Mouse (Mus musculus) embryonic facial prominence, embryonic 10.5 days (tissue): Measurements from ENCODE around the gene Tgfb1. TPM values are rescaled to one million over a fixed set of nuclear protein-coding genes. Genes with fewer than 3 reads are reported as not detected.
A peak's percentile ranks its signal among the peaks of the same experiment; 100 is the strongest.

Experiments used
- DNase-seq: peaks from one replicate; pipeline ENCODE4 v3.0.0-alpha.2; 2017; ENCODE audit warnings: low spot score
- H3K27ac ChIP-seq: fragments of 300-500 bp; sonication (generic); replicated peaks from 2 replicates; pipeline ENCODE4 v1.5.1; 2016; ENCODE audit warnings: mild to moderate bottlenecking
- H3K27me3 ChIP-seq: fragments of 300-500 bp; sonication (generic); replicated peaks from 2 replicates; pipeline ENCODE4 v1.6.1; 2016; ENCODE audit warnings: low read depth, mild to moderate bottlenecking; ENCODE audit not compliant: poor library complexity, severe bottlenecking
- H3K36me3 ChIP-seq: fragments of 300-500 bp; sonication (generic); replicated peaks from 2 replicates; pipeline ENCODE4 v1.6.1; 2016; ENCODE audit warnings: mild to moderate bottlenecking, moderate library complexity
- H3K4me1 ChIP-seq: fragments of 300-500 bp; sonication (generic); 2 replicates; pipeline ENCODE4 v1.6.1; 2016
- H3K4me3 ChIP-seq: fragments of 300-500 bp; sonication (generic); 2 replicates; pipeline ENCODE4 v1.5.1; 2016; ENCODE audit warnings: mild to moderate bottlenecking, moderate library complexity
- H3K9me3 ChIP-seq: fragments of 300-500 bp; sonication (generic); 2 replicates; pipeline ENCODE4 v1.6.1; 2016; ENCODE audit warnings: mild to moderate bottlenecking
- WGBS: fragments of 180-500 bp; shearing (Covaris S2); methylation state at CpG from one replicate; pipeline ENCODE4 v1.1.7; 2016; 5-methylcytosine and 5-hydroxymethylcytosine counted together
- polyA plus RNA-seq: library from polyadenylated mRNA; unstranded; fragments of >200 nt; fragmentation: Nextera tagmentation; extraction: Ambion mirVana; gene quantifications from 2 replicates; pipeline ENCODE4 v1.2.1, GENCODE M21; 2016

The Tgfb1 gene
- polyA plus RNA-seq, 1 experiment from 2014 or later, result 1.5 TPM

DNA sequence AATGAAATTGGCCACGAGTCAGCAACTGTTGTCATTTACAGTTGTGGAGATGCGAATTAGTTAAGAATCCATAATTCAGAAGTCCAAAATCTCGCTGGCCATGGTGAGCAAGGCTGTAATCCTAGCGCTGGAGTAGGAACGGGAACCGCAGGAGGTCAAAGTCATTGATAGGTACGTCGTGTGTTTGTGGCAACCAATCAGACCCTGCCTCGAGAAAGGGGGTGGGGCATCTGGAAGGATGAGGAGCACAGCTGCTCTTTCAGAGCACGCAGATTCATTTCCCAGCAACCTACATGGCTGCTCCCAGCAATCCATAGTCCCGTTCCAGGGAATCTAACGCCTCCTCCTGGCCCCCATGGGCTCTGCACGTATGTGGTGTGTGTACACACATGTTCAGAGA lies 13.0 kb downstream of the Tgfb1 start:
- Histone ChIP-seq H3K27me3 (peaks cover 21% of the 10 kb centered on the region), H3K36me3 (no peaks in the 10 kb centered on the region), H3K27ac (no peak overlapping the region), H3K4me3 (no peak overlapping the region), H3K4me1 (peaks cover 16% of the 10 kb centered on the region), H3K9me3 (peaks cover 21% of the 10 kb centered on the region)
- no peak for DNase-seq
- 52% methylated on average over 13 of the region's 13 CpGs for WGBS

DNA sequence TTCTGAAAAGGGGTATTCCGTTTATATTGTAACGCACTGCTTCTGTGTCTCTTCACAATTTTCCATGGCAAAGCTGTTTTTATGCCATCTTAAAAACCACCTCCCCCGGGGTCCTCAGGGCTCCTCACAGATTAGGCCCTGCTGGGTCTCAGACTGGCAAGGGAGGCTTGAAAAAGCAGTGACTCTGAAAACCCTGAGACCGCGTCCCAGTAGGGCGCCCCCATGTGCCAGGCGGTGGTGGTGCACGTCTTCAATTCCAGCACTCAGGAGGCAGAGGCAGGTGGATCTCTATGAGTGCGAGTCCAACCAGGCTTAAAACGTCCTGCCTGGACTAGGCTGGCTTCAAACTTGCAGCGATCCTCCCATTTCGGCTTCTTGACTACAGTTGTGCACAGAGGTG lies 13.9 kb downstream of the Tgfb1 start:
- WGBS, result 73% methylated on average over 12 of the region's 12 CpGs
- DNase-seq, result no peak
- peaks cover 29% of the 10 kb centered on the region for H3K27me3 ChIP-seq

DNA sequence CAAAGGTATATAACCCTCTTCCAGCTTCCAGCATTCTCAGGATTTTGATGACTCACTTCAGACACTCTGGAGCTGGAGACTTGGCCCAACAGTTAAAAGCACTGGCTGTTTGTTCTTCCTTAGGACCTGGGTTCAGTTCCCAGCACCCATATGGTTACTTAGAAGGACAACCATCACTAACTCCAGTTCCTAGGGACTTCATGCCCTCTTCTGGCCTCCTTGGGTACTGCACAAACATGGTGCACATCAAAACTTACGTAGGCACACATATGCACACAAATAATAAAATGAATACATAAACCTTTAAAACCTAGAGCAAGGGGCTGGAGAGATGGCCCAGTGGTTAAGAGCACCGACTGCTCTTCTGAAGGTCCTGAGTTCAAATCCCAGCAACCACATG lies 15.5 kb downstream of the Tgfb1 start:
- Histone ChIP-seq H3K27me3 (peaks cover 30% of the 10 kb centered on the region), H3K9me3 (peaks cover 21% of the 10 kb centered on the region), H3K36me3 (no peaks in the 10 kb centered on the region), H3K4me3 (no peak overlapping the region), H3K4me1 (peaks cover 34% of the 10 kb centered on the region), H3K27ac (no peak overlapping the region)
- WGBS, result 90% methylated on average over 2 of the region's 2 CpGs
- no peak for DNase-seq

More for the DNA sequence above, 13.9 kb downstream of the Tgfb1 start:
- Histone ChIP-seq H3K9me3 (peaks cover 21% of the 10 kb centered on the region), H3K4me3 (no peak overlapping the region), H3K36me3 (no peaks in the 10 kb centered on the region), H3K27ac (no peak overlapping the region), H3K4me1 (peaks cover 21% of the 10 kb centered on the region)

DNA sequence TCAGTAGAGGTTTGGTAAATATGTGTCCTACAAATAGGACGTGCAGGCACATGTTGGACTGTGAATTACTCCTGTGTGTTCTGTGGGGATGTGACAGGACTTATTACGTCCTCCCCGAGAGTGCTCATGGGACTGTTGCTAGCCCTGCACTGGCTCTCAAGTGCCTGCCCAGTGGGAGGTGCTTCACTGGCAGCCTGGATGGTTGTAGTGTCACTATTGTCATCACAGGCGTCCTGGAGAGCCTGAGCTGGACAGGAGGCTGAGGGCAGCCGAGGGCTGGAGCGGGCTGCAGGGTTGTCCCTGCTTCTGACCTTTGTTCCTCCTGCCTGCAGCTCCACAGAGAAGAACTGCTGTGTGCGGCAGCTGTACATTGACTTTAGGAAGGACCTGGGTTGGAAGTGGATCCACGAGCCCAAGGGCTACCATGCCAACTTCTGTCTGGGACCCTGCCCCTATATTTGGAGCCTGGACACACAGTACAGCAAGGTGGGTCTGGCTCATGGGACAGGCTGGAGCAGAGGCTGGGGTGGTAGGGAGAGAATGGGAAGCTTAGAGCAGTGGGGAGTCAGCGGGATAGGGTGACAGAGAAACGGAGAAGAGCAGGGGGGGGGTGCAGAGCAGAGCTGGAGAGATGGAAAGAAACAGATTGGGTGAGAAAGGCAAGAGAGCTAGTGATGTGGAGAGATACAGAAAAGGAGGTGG lies 17.1 kb downstream of the Tgfb1 start:
- H3K4me3 ChIP-seq, result peak overlapping the region; percentile 57

DNA sequence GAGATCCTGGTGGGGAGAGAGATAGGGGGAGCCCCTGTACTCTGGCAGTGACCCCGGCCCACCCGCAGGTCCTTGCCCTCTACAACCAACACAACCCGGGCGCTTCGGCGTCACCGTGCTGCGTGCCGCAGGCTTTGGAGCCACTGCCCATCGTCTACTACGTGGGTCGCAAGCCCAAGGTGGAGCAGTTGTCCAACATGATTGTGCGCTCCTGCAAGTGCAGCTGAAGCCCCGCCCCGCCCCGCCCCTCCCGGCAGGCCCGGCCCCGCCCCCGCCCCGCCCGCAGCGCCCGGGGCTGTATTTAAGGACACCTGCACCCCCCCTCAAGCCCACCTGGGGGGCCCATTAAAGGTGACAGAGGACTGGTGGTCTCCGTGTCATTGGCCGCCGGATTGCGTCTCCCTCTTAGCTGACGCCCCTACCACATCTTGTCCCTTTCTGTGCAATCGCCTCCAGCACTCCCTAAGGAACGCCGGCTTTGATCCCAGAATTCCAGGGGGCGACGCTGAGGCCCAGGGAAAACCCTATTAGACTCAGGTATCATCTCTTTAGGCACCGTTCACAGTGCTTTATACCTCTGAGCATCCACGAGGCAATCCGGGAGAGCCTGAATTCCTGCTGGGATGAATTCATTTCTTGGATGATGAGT lies 18.0 kb downstream of the Tgfb1 start:
- Histone ChIP-seq H3K9me3 (peaks cover 21% of the 10 kb centered on the region), H3K36me3 (no peaks in the 10 kb centered on the region), H3K4me3 (peak overlapping the region; percentile 57), H3K4me1 (peaks cover 51% of the 10 kb centered on the region), H3K27me3 (peaks cover 30% of the 10 kb centered on the region), H3K27ac (peak overlapping the region; percentile 48; the same call in 1 of the 2 replicates)
- peak; percentile 60 for DNase-seq
- WGBS, result 3% methylated on average over 37 of the region's 37 CpGs

More for the DNA sequence above, 17.1 kb downstream of the Tgfb1 start:
- peaks cover 21% of the 10 kb centered on the region for H3K9me3 ChIP-seq
- H3K36me3 ChIP-seq, result no peaks in the 10 kb centered on the region
- no peak overlapping the region for H3K27ac ChIP-seq
- H3K4me1 ChIP-seq, result peaks cover 47% of the 10 kb centered on the region
- DNase-seq, result no peak
- 20% methylated on average over 10 of the region's 10 CpGs for WGBS
- H3K27me3 ChIP-seq, result peaks cover 30% of the 10 kb centered on the region

DNA sequence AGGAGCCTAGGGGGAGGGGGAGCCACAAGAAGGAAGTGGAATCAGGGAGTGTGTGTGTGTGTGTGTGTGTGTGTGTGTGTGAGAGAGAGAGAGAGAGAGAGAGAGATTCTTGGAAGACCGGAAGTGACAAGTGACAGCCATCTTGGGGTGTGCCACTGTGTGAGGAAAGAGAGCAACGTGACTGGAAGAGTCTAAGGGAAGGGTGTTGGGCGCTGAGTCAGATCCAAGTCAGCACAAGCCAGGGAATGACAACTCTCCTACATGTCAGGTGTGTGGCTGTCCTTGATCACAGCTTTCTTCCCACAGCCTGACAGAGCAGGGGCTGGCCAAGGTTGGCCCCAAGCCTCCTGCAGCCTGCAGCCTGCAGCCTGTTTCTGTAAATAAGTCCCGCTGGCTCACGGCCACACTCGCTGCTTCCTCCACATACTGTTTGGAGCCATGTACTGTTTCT lies 19.0 kb downstream of the Tgfb1 start:
- Histone ChIP-seq H3K9me3 (peaks cover 16% of the 10 kb centered on the region), H3K4me1 (peaks cover 61% of the 10 kb centered on the region), H3K36me3 (no peaks in the 10 kb centered on the region), H3K27me3 (peaks cover 30% of the 10 kb centered on the region), H3K4me3 (no peak overlapping the region), H3K27ac (no peak overlapping the region; the same call in 1 of the 2 replicates)
- no peak for DNase-seq
- WGBS, result 63% methylated on average over 6 of the region's 6 CpGs

DNA sequence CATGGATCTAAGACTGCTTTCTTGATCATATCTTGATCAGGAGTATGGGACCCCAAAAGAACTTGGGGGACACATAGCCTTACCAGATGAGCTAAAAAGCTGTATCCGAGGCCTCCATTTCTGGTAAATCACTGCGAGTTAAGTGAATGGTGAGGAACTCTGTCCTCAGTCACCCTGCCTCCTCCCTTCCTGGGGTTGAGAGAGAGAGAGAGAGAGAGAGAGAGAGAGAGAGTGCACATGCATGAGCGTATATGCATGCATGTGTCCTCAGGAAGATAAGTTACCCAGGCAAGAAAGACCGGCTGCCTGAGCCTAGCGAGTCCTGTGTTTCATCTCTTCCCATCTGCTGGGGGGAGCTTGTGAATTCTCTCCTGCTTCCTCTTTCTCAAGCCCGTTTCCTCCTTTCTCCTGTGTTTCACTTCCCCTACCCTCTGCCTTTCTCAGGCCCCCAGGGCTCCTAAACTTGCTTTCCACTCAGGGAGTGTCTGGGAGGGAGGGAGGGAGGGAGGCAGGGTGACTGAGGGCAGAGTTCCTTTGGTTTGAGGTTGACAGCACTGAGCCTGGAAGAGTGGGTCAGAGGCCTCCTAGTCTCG lies 19.9 kb downstream of the Tgfb1 start:
- DNase-seq, result no peak
- H3K27ac ChIP-seq, result no peak overlapping the region
- WGBS, result 52% methylated on average over 7 of the region's 7 CpGs
- H3K4me1 ChIP-seq, result peaks cover 69% of the 10 kb centered on the region
- H3K27me3 ChIP-seq, result peaks cover 30% of the 10 kb centered on the region
- H3K36me3 ChIP-seq, result 0 out of 2 replicates have a peak, but pooled peaks cover 1% of the 10 kb centered on the region
- peaks cover 7% of the 10 kb centered on the region for H3K9me3 ChIP-seq
- H3K4me3 ChIP-seq, result no peak overlapping the region

DNA sequence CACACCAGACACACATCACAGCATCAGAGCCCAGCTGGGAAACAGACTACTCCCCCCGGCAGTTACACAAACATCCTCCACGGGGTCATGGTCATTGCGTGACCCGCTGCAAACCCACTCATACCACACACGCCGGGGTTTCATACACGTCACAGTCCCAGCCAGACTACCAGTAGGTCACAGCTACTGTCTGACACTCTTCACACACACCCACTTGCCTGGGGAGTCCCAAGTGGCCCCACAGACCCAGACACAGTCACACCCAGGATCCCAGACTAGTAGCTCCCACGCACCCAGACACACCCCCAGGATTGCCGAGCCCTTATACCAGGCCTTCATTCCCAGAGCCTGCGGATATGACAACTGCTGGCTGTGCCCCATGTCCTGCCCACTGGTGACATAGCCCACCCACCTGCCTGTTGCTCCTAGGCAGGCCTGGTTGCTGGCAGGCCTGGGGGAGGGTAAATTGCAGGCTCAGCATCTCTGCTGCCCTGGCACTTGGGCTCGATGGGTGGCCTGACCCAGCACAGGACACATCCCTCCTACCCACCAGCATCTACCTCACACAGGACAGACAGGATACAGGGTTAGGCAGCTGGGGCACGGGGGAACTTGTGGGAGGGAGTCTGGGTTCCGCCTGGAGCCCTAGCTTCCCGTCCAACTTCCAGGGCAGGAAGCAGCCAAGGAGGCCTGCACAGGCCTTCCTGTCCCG lies 20.9 kb downstream of the Tgfb1 start:
- H3K4me1 ChIP-seq, result peaks cover 80% of the 10 kb centered on the region
- H3K36me3 ChIP-seq, result peaks cover 9% of the 10 kb centered on the region
- DNase-seq, result no peak
- 0 out of 2 replicates have a peak overlapping the region, but pooled peaks have one; percentile 8 for H3K4me3 ChIP-seq
- 51% methylated on average over 15 of the region's 15 CpGs for WGBS
- H3K9me3 ChIP-seq, result no peaks in the 10 kb centered on the region
- H3K27me3 ChIP-seq, result peaks cover 30% of the 10 kb centered on the region
- peak overlapping the region; percentile 72 for H3K27ac ChIP-seq

DNA sequence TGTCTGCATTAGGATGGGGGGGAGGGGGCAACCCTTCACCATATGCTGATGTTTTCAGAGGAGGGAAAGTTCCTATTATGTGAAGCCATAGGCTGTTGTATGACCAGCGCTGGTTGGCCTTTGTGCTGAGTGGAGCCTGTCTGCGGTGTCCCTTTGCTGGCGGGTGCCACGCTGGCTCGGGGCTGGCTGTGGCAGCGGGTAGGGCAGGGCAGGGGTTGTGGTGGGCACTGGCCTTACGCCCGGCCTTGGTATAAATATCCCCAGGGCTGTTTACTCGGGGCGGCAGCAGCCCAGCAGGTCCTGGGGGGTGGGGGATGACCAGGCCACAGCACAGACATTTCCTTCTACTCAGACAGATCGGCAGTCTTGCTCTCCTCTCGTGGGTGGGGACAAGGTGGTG lies 23.2 kb downstream of the Tgfb1 start:
- Histone ChIP-seq H3K27me3 (peaks cover 11% of the 10 kb centered on the region), H3K27ac (peak overlapping the region; percentile 81), H3K4me3 (peak overlapping the region; percentile 36), H3K4me1 (peaks cover 65% of the 10 kb centered on the region), H3K36me3 (peaks cover 32% of the 10 kb centered on the region), H3K9me3 (no peaks in the 10 kb centered on the region)
- no peak for DNase-seq
- whole genome bisulfite sequencing, result 10% methylated on average over 12 of the region's 12 CpGs

DNA sequence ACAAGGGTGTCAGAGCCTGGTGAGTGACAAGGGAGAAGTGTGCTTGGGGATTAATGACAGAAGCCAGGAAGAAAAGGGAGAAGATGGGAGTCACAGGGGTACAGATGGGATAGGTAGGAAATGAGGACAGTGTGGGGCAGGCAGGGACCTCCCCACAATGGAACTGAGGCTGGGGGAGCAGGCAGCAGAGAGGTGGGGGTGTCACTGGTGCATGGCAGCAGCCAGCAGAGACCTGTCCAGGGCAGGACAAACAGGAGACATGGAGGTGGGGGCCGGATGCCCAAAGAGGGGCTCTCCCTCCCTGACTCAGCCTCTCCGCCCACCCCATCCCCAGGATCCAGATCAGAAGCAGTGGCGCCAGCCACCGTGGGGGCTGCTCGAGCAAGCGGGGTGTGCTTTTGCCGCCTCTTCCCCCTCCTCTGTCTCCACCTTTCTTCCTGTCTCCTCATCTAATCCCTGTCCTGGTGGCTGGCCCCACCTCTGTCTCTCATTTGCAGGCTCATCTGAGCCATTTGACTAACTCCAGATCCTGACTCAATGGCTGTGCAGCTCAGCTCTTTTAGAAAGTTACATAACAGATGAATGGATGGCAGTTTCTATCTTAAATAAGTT lies 23.8 kb downstream of the Tgfb1 start:
- WGBS, result 4% methylated on average over 7 of the region's 7 CpGs

DNA sequence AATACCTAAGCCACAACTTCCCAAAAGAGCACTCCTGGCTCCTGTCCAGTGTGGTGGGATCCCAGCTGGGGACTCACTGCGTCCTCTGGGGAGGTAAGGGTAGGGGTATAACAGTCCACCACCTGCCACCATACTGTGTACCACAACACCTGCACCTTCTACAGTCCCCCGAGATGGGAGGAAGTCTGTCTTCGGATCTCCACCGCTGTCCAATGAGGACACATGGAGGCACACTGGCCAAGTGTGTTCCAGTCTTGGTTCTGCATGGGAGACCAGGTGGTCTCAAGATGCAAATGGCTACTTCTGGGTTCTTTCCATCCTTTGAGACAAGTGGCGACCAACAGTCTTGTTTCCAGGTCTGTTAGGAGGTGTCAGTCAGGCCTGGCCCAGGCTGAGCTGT lies 24.4 kb downstream of the Tgfb1 start:
- H3K36me3 ChIP-seq, result peaks cover 44% of the 10 kb centered on the region
- H3K27me3 ChIP-seq, result 0 out of 2 replicates have a peak, but pooled peaks cover under 1% of the 10 kb centered on the region
- 64% methylated on average over 5 of the region's 5 CpGs for WGBS
- H3K27ac ChIP-seq, result peak overlapping the region; percentile 75
- peak overlapping the region; percentile 26 for H3K4me3 ChIP-seq
- peaks cover 57% of the 10 kb centered on the region for H3K4me1 ChIP-seq
- H3K9me3 ChIP-seq, result no peaks in the 10 kb centered on the region
- no peak for DNase-seq

More for the DNA sequence above, 23.8 kb downstream of the Tgfb1 start:
- Histone ChIP-seq H3K36me3 (peaks cover 38% of the 10 kb centered on the region), H3K9me3 (no peaks in the 10 kb centered on the region), H3K4me1 (peaks cover 60% of the 10 kb centered on the region), H3K27ac (peak overlapping the region; percentile 81), H3K27me3 (peaks cover 6% of the 10 kb centered on the region), H3K4me3 (peak overlapping the region; percentile 36)
- no peak for DNase-seq

DNA sequence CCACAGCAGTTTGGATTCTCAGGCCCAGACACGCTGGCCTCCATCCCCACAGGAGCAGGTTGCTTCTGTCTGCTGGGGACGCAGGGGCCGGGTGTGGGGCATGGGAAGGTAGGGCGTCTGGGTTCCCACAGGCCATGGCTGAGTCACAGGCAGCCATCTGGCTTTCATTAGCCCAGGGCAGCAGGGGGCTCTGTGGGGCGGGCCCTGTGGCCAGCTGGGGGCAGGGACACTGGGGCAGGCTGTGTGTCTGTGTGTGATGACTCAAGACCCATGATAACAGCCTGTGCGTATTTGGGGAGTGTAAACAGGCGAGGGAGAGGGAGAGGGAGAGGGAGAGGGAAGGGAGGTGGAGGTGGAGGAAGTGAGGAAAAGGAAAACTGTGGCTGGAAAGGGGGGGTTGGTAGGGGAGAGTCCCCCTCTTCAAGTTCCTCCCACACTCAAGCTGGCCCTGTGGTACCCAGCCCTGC lies 25.0 kb downstream of the Tgfb1 start:
- DNase-seq, result peak; percentile 85
- H3K36me3 ChIP-seq, result peaks cover 50% of the 10 kb centered on the region

More for the DNA sequence above, 25.0 kb downstream of the Tgfb1 start:
- Histone ChIP-seq H3K4me1 (peaks cover 54% of the 10 kb centered on the region), H3K9me3 (no peaks in the 10 kb centered on the region), H3K27ac (peak overlapping the region; percentile 75), H3K27me3 (no peaks in the 10 kb centered on the region), H3K4me3 (peak overlapping the region; percentile 26)
- WGBS, result 16% methylated on average over 7 of the region's 7 CpGs
